Mouse (Mus musculus) right cerebral cortex, adult 2 months (tissue): ENCODE measurements around the gene Tmprss12.
"Not testable (repeated sequence)": the region's sequence is repeated elsewhere in the genome, so short reads cannot be mapped to it uniquely, and the experiment has no call there.

Experiments used
- DNase-seq, 2 experiments: peaks; one replicate each; pipeline ENCODE4 v3.0.0; 2021 to 2022; ENCODE audit warnings: low spot score in 2 of 2

Tmprss12 gene

GRCm38 (mm10) chr15:100273791-100274308 is 6.8 kb upstream of the Tmprss12 start:
- not testable (repeated sequence) for DNase-seq

GRCm38 (mm10) chr15:100274790-100275559 is 5.7 kb upstream of the Tmprss12 start:
- no peak for DNase-seq

DNA sequence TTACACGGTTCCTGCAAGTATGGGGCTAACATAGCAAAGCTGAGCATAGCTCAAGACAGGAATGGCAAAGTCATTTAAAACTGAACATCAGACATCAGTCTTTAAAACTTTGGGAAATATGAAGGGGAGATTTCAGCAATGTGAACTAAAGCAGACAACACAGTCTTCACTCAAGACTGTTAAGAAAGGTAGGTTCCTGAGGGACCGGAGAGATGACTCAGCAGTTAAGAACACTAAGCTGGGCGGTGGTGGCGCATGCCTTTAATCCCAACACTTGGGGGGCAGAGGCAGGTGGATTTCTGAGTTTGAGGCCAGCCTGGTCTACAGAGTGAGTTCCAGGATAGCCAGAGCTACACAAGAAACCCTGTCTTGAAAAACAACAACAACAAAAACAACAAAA is 4.2 kb upstream of the Tmprss12 start:
- DNase-seq: no peak

DNA sequence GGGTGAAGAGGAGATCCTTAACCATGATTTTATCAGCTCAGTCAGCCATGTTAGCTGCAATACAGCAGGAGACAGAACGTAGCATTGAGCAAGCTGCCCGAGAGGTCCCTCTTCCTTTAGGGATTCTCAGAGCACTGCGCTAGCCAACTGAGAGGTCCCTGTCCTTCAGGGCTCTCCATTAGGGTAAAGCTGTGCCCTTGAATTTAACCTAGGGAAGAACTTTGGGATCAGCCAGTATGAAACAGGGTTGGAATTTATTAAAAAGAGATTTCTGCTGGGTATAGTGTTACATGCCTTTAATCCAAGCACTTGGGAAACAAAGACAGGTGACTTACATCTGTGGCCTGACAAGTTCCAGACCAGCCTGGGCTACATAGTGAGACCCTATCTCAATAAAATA is 3.1 kb upstream of the Tmprss12 start:
- no peak for DNase-seq

DNA sequence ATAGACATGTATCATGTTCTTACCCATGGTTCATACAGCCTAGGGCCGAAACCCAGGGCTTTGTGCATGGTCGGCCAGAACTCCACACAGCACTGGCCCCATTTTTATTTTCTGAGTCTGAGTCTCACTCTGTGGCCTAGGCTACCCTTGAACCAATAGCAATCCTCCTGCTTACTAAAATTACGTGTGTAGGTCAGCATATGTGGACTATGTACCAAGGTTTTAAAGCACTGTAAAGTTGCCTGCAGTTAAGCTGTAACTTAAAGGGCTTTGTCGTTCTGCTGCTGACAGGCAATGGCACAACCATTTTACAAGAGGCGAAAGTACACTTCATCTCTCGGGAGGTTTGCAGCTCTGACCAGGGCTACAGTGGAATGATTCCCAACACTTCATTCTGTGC is 8.3 kb downstream of the Tmprss12 start:
- DNase-seq: no peak

GRCm38 (mm10) chr15:100290858-100291257 is 10.2 kb downstream of the Tmprss12 start:
- DNase-seq: no peak

- no peak for DNase-seq
Observed at GRCm38 (mm10) chr15:100292326-100292725, 11.7 kb downstream of the Tmprss12 start.

DNA sequence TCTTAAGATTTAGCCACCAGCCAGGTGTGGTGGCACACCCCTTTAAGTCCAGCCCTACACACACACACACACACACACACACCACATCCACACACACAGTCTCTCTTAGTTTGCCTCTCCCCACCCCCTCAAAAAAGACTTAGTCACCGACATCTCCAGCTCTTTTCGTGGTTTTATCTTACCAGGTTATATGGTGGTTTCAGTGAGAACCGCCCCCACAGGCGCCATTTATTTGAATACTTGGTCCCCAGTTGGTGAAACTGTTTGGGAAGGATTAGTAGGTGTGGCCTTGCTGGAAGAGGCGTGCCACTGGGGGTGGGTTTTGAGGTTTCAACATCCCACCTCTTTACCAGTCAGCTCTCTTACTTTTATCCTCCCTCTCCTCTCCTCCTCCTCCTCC is 17.2 kb downstream of the Tmprss12 start:
- DNase-seq: no peak

DNA sequence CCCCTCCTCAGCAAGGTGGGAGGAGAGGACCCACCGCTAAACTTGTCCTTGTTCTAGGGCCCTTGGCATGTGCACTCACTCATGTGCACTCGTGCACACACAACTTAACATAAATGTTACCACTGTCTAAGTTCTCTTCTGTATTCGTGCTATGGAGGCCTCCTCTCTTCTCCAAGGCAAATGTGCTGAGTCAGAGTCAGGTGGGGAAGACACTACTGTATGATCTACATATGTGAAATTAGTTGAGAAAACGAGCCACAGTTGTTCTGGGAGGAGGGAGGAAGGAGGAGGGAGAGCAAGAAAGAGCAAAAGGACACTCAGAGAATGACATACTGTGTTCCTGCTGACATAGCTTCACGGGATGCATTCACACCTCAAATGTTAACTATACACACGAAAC is 19.9 kb downstream of the Tmprss12 start:
- no peak for DNase-seq

- DNase-seq: no peak
Observed at GRCm38 (mm10) chr15:100301556-100301955, 20.9 kb downstream of the Tmprss12 start.

GRCm38 (mm10) chr15:100303428-100304018 is 22.9 kb downstream of the Tmprss12 start:
- no peak for DNase-seq

GRCm38 (mm10) chr15:100304019-100304991 is 23.7 kb downstream of the Tmprss12 start, which contains the start of gene Mettl7a1:
TSS of gene Mettl7a1 (plus strand) at chr15:100304140.
- DNase-seq: peak; percentile 83

DNA sequence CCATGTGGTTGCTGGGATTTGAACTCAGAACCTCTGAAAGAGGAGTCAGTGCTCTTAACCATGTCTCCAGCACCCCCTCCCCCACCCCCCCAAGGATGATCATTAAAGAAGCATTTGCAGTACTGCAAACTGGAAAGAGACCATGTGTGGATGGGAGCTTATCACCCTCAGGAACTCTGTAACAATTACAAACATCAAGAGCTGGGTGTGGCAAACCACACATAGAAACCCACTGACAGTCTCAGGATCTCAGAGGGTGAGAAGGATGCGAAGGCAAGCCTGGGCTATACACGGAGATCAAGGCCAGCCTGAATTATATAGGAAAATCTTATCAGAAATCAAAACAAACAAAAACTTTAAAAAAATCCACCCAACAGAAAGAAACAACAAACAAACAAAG is 25.6 kb downstream of the Tmprss12 start:
- DNase-seq: no peak

DNA sequence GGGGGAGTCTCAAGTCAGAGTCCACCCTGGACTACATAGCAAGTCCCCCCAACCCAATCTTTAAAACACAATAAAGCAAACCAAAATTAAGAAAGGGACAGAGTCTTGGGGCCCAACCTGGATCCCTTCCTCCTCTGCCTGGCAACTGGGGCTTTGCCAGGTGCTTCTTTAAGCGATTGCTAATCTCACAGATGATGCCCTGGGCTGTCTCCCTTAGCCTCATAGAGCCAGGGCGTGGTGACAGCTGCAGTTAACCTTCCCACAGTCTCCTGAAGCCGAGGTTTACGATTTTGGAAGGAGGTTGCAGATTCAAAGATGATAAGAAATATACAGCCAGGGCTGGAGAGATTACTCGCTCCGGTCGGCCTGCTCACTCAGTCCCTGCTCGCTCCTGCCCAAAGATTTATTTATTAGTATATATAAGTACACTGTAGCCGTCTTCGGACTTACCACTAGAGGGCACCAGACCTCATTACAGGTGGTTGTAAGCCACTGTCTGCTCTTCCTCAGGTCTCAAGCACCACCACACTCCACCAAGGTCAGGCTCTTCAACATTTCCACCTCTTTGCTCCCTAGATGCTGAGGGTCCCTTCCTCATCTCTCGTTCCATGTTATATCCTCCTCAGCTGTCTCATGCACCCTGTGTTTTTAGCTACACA is 26.9 kb downstream of the Tmprss12 start:
- DNase-seq: not testable (repeated sequence)

- DNase-seq: no peak
Observed at GRCm38 (mm10) chr15:100312346-100312745, 31.7 kb downstream of the Tmprss12 start.

DNA sequence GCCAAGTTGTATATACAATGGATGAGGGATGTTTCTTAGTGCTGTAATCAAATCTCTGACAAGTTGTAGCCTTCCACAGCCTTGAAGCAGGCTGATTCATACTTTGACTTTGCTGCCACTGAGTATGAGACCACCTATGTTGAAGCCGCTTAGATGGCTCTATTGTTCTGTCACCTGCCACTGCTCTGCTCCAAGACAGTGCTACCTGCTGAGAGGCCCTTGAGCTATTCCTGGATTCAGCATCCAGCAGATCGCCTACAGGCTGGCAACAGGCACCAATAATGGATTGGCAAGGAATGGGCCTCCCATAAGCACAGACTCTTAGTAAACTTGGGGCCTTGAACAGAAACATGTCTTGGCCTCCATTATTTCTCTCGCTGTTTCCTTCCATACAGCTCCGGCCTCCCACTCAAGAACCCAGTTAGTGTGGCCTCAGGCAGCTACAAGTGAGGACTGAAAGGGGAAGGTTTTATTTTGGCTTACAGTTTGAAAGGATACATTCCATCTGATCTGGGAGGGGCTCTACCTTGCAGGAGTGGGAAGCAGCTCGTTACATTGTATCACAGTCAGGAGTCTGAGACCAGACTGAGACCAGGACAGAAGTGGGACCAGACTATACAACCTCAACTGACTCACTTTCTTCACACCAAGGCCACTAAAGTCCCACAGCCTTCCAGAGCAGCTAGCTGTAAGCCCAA is 34.0 kb downstream of the Tmprss12 start:
- no peak for DNase-seq

GRCm38 (mm10) chr15:100318014-100318671 is 37.5 kb downstream of the Tmprss12 start:
- DNase-seq: not testable (repeated sequence)

DNA sequence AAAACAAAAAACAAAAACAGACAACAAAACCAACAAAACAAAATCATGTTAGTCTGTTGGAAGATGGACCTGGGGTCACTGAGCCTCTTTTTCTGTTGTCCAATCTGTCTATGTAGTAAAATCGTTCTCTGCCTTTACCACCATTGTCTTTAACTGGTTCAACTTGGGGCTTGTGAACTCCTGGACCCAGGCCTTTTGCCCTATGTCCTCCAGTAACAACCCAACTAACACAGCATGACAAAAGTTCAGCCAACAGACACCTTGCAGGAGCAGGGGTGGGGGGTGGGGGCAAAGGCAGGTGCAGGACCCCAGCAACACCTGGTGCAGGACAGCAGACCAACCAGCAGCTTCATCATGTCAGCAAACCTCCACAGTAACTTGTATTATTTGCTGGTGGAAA is 39.2 kb downstream of the Tmprss12 start:
- DNase-seq: no peak

DNA sequence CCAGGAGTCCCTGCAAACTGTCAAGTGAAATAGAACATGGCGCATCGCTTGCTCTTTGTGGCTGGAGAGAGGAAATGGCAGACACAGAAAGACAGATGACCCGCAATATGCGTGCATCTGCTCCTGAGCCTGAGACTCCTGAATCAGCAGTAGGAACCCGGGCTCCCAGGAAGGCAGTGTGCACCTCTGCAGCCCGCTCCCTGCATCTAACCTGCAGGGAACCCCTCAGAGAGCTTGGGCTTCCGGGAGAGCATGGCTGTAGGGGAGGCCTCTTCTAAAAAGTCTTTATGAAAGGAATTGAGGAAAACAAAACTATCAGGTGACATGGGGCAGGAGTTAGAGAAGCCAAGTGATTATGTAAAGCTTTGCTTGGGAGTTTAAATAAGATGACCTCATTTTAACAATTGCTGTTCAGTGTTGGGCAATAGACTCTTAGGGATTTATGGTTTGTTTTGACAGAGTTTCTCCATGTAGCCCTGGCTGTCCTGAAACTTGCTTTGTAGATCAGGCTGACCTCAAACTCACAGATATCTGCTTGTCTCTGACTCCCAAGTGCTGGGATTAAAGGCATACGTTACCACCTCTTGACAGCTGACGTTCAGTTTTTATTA is 39.8 kb downstream of the Tmprss12 start:
- DNase-seq: no peak

DNA sequence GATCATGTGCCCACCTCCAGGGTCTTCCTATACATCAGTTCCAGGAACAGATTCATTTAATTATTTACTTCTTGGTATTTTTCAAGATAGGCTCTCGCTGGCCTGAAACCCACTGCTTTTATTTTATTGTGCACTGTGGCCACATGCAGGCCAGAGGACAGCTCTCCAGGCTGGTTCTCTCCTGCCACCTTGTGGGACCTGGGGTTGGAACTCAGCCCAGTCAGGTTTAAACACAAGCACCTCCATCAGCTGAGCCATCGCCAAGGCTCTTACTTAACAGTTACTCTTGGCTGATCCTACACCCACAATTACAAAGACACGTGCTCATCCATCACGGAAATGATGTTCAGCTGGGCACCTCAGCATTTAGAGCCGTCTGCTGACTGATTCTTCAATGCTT is 40.5 kb downstream of the Tmprss12 start:
- no peak for DNase-seq
